Mouse (Mus musculus) layer of hippocampus, adult 8-10 months (tissue): ENCODE data around the gene Pik3r1. TPM values are rescaled to one million over a fixed set of nuclear protein-coding genes. Genes with fewer than 3 reads are reported as not detected.

Experiments used
- DNase-seq, 2 experiments: peaks; one replicate each; pipeline ENCODE4 v3.0.0; 2022; ENCODE audit warnings: low spot score in 2 of 2
- total RNA-seq, 4 experiments: library from RNA; stranded (reverse); gene quantifications; 2 replicates each; pipeline ENCODE4 v1.2.4; 2022

The Pik3r1 gene
- total RNA-seq: 10 to 100 TPM; 73.3 to 88.6 (median 79.4) TPM

GRCm38 (mm10) chr13:101767809-101768629 lies at the start of gene Pik3r1:
Gene Pik3r1, minus strand, starts transcription at chr13:101768217.
- DNase-seq: peak; percentile 90 to 91

- no peak for DNase-seq
Observed at GRCm38 (mm10) chr13:101813267-101813900, 45.4 kb upstream of the Pik3r1 start.

GRCm38 (mm10) chr13:101812341-101812740 lies 44.3 kb upstream of the Pik3r1 start:
- DNase-seq: no peak

- DNase-seq: peak; percentile 30 to 37
Observed at GRCm38 (mm10) chr13:101811882-101812281, 43.9 kb upstream of the Pik3r1 start.

- peak; percentile 63 to 73 for DNase-seq
Observed at GRCm38 (mm10) chr13:101810667-101811066, 42.6 kb upstream of the Pik3r1 start.

DNA sequence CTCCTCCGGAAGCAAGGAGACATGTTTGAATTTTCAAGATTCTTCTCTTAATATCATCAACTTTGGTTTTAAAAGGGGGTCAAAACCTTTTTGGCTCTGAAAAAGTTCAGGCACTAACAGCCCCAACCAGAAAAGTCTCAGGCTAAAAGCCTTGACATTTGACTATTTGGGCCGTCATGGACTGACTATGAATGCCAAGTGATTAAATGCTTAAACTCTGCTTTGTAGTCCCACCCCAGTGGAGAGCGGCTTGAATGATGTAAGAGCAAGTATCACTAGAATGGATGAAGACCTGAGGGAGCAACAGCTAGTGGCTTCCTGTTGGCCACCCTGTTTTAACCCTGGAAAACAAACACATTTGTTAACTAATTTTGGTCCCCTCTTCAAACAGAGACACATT lies 41.8 kb upstream of the Pik3r1 start:
- no peak for DNase-seq

- no peak for DNase-seq
Observed at GRCm38 (mm10) chr13:101805559-101806091, 37.6 kb upstream of the Pik3r1 start.

DNA sequence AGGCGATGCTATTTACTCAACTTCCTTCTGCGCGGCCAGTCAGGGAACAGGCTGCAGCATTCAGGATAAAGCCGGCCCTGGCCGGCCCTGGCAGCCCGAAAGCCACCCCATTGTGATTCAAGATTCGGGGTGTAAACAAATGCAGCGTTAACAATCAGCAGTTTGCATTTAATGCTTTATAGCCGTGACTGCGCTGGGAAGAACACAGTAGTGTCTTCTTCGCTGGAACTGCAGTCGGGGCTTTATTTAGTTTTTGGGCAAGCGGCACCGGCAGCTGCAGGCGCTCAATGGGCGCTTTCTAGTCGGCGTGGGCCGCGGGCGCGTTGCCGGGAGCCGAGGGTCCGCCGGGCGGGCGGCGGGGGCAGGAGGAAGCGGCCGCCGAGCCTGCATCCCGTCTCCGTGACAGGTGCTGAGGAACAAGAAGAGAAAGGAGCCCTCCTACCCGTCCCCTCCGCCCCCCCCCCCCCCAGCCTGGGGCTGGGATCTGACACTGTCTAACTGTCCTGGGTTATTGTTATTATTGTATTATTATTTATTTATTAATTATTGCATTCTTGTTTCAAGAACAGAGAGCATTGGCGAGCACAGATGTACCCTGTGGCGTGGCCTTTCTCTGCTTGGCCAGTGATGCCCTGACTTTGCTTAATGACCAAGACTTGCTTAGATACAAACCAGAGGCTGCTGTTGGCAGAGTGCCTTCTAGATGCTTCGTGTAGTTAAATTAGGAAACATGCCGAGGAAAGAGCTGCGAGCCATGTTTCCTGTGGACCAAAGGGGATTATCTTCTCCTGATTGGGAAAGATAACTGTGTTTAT lies 33.6 kb upstream of the Pik3r1 start:
- DNase-seq: peak; percentile 66 to 71

GRCm38 (mm10) chr13:101800833-101801371 lies 32.9 kb upstream of the Pik3r1 start:
- DNase-seq: no peak

DNA sequence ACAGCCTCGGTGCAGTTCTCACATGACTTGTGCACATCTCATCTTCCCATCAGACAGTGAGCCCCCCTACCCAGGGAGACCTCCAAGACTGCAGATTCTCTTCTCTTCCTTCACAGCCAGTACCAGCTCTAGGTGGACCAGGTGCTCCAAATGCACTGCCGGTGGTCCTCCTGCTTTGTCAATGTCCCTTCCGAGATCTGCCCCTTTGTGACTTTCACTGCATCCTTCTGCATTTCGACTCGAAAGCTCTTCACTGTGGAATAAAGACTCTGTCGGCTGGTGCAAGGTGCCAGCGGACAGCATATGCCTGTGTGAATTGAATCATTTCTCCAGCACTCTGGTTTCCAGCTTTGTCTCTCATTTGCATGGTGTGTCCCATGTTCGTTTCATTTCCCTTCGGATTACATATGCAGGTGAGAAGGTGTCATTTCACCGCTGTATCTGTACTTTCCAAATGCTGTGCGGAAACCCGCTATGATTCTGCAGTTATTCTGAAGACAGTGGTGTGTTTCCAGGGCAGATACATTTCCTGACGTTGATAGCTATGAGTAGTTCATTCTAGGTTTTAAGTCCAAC lies 32.1 kb upstream of the Pik3r1 start:
- DNase-seq: no peak

- DNase-seq: no peak
Observed at GRCm38 (mm10) chr13:101799318-101799717, 31.3 kb upstream of the Pik3r1 start.

- no peak for DNase-seq
Observed at GRCm38 (mm10) chr13:101798522-101798921, 30.5 kb upstream of the Pik3r1 start.

- no peak for DNase-seq
Observed at GRCm38 (mm10) chr13:101796983-101797382, 29.0 kb upstream of the Pik3r1 start.

DNA sequence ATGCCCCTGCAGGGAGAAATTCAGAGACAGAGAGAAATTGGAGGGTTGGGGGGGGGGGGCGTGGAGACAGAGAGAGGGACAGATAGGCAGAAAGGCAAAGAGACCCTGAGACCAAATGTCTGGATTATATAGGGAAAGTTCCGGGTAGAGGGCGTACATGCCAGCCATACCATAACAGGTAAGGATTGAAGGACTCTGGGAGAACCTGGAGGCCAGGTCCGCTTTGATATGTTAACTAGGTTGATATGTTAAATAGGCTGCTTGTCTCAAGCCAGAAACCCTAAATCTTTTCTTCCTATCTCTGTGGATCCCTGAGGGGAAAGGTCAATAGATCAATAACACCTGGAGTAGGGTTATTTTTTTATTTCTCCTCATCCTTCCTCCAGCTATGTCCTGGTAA lies 17.7 kb upstream of the Pik3r1 start:
- no peak for DNase-seq

GRCm38 (mm10) chr13:101784651-101785289 lies 16.8 kb upstream of the Pik3r1 start:
- DNase-seq: no peak

GRCm38 (mm10) chr13:101779011-101779410 lies 11.0 kb upstream of the Pik3r1 start:
- no peak for DNase-seq

GRCm38 (mm10) chr13:101777851-101778250 lies 9.8 kb upstream of the Pik3r1 start:
- DNase-seq: peak; percentile 34 to 61

GRCm38 (mm10) chr13:101771071-101771470 lies 3.1 kb upstream of the Pik3r1 start:
- DNase-seq: no peak

GRCm38 (mm10) chr13:101769955-101770354 lies 1.9 kb upstream of the Pik3r1 start:
- DNase-seq: no peak

GRCm38 (mm10) chr13:101768630-101768991 lies 594 bp upstream of the Pik3r1 start:
- DNase-seq: peak; percentile 54 to 65
